Mouse (Mus musculus) testis, adult 2 months (tissue): ENCODE results near the gene Pla2g4d.

ENCODE experiments used
- CTCF ChIP-seq: fragments of 200-500 bp; IDR thresholded peaks from 2 replicates; pipeline ENCODE4 v1.5.1; 2012; ENCODE audit warnings: low read depth, mild to moderate bottlenecking, inconsistent platforms, low read length, moderate library complexity; ENCODE audit not compliant: control insufficient read depth, insufficient read depth, insufficient replicate concordance
- POLR2A ChIP-seq: fragments of 200-500 bp; IDR thresholded peaks from 2 replicates; pipeline ENCODE4 v1.6.1; 2012; ENCODE audit warnings: low read depth, mild to moderate bottlenecking, inconsistent platforms, low read length, moderate library complexity; ENCODE audit not compliant: control insufficient read depth

DNA sequence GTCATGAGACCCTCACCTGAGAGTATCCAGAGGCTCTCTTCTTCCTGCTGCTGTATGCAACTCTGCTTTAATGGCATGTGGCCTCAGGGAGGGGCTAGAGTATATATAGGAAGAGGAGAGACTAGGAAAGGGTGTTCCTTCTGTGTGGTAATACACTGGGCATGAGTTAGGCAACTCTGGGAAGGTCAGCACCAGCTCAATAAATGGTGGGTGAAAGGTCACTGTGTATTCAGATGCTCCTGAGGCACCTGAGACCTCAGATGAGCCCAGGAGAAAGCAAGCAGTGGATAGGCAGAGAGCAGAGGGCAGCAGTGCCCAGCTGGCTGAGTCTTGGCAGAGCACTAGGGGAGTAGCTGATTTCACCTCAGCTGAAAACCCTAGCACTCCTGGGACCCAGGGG lies 4.3 kb downstream of the Pla2g4d start:
- TF ChIP-seq CTCF, result no peak
- no peak for TF ChIP-seq POLR2A
